Comparison of ENCODE assay signal across 8 mouse cellular contexts in the genomic region with DNA sequence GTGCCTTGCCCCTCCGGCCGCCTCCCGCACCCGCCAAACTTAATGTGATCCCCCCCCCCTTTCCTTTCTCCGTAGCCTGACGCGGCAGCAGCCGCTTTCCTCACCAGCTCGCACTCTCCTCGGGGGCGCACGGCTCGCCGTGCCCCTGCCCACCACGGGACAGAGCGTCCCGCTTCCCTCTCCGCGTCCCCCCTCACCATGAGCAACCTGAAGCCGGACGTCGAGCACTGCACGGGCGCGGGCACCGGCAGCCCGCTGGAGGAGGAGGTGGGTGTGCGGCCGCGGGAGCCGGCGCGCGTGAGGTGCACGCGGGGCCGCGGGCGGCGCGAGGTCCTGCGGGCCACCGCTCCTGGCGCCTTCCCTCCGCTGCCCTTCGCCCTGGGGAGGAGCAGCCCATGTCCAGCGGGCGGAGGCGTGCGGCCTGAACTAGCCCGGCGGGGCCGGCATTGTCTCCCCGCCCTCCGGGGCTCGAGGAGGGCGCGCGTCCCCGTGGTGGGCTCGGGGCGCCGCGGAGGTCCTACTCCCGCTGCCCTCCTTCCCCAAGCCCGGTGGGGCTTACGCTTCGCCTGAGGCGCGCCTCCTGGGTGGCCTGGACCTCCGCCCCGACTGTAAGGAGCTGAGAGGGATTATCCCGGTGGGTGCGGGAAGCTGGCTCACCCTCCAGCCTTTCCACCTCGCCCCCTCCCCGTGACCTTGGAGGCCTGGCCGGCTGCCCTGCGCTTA. TPM values are rescaled to one million over a fixed set of nuclear protein-coding genes. Genes with fewer than 3 reads are reported as not detected.
DNase-seq lines count a peak whose midpoint lies in the region; ATAC-seq and TF ChIP-seq lines count a peak whose summit lies in the region.

No protein-coding gene starts in this region.

- H3K4me1 ChIP-seq in intestine, postnatal 0 days (replicated peaks; ENCODE audit: control insufficient read depth, insufficient read depth, low read length) = 0 out of 2 replicates have a peak, but pooled peaks cover 3% of the 10 kb centered on the region
- H3K4me1 ChIP-seq in lung, adult 2 months (ENCODE audit: control insufficient read depth, insufficient read depth, low read length) = peaks cover 3% of the 10 kb centered on the region; the same call in 1 of the 2 replicates

- 2% methylated on average over 69 of the region's 78 CpGs for WGBS in intestine, postnatal 0 days
- WGBS in lung, adult 2 months = 3% methylated on average over 76 of the region's 78 CpGs

- no peak for TF ChIP-seq CTCF in intestine, postnatal 0 days (IDR thresholded peaks at IDR 0.05; ENCODE audit: low read depth)
- TF ChIP-seq CTCF in lung, adult 2 months (IDR thresholded peaks at IDR 0.05; ENCODE audit: insufficient read depth, low read length) = no peak

- H3K4me3 ChIP-seq in intestine, postnatal 0 days (ENCODE audit: low read depth, low read length) = peak overlapping the region; percentile 70
- peak overlapping the region; percentile 74 for H3K4me3 ChIP-seq in lung, adult 2 months (replicated peaks; ENCODE audit: extremely low read depth, low read depth, low read length)

- H3K4me2 ChIP-seq in intestine, postnatal 0 days (replicated peaks; ENCODE audit: low read depth) = peak overlapping the region; percentile 87

- peaks cover 26% of the 10 kb centered on the region; the same call in 1 of the 2 replicates for H3K27me3 ChIP-seq in intestine, postnatal 0 days (replicated peaks; ENCODE audit: control insufficient read depth, insufficient read depth, low read length)

- H3K9me3 ChIP-seq in intestine, postnatal 0 days (ENCODE audit: control insufficient read depth) = no peaks in the 10 kb centered on the region

- peak overlapping the region; percentile 22 for H3K27ac ChIP-seq in intestine, postnatal 0 days (ENCODE audit: low read depth, low read length)

- peak; percentile 14 to 31 for DNase-seq in lung, adult 18-20 months
- no peak for DNase-seq in lung, postnatal 25 days (ENCODE audit: low spot score)
- peak; percentile 64 for DNase-seq in adrenal gland, postnatal 25 days
- DNase-seq in gastrocnemius, postnatal 4 days (ENCODE audit: low spot score in 2 of 2) = peak; percentile 28 to 33
- peak; percentile 50 for DNase-seq in lung, adult 2 months
- peak; percentile 61 for DNase-seq in retina, embryonic 14.5 days (ENCODE audit: low spot score)
- DNase-seq in frontal cortex, adult 2 months (ENCODE audit: extremely low spot score in 1 of 2, low spot score in 1 of 2) = no peak

- peak overlapping the region; percentile 53 for H3K9ac ChIP-seq in intestine, postnatal 0 days (ENCODE audit: low read depth, low read length)

- no peak for TF ChIP-seq POLR2A in lung, adult 2 months (IDR thresholded peaks at IDR 0.05; ENCODE audit: borderline replicate concordance, extremely low read depth, low read depth, low read length)

- no peaks in the 10 kb centered on the region for H3K36me3 ChIP-seq in intestine, postnatal 0 days (ENCODE audit: control insufficient read depth, insufficient read depth)

- peak; percentile 51 for ATAC-seq in intestine, postnatal 0 days

RNA-seq across cellular contexts. Expression of a gene that starts 1.3 kb away (rescaled TPM):
- total RNA-seq in adrenal gland, postnatal 25 days (2021) = 51.5 and 63.3 TPM in 2 replicates
- total RNA-seq in gastrocnemius, postnatal 4 days (2021) = 1 to 10 TPM; 5.1 to 5.6 TPM
- 21.4 and 22.1 TPM in 2 replicates for polyA plus RNA-seq in intestine, postnatal 0 days (2015; fragmentation: Nextera tagmentation; extraction: Ambion mirVana)
- polyA plus RNA-seq in lung, adult 2 months (2012; rRNA removed) = 16.0 and 18.4 TPM in 2 replicates
- 7.5 and 8.3 TPM in 2 replicates for polyA plus RNA-seq in frontal cortex, adult 2 months (2012; rRNA removed)

RNA-seq across cellular contexts. Expression of a gene that starts 37.0 kb away (rescaled TPM):
- 90.9 and 131 TPM in 2 replicates for total RNA-seq in adrenal gland, postnatal 25 days (2021)
- total RNA-seq in gastrocnemius, postnatal 4 days (2021) = 100 to 1,000 TPM; 232 to 238 TPM
- 141 and 152 TPM in 2 replicates for polyA plus RNA-seq in intestine, postnatal 0 days (2015; fragmentation: Nextera tagmentation; extraction: Ambion mirVana)
- 242 and 274 TPM in 2 replicates for polyA plus RNA-seq in lung, adult 2 months (2012; rRNA removed)
- polyA plus RNA-seq in frontal cortex, adult 2 months (2012; rRNA removed) = 220 and 229 TPM in 2 replicates

RNA-seq across cellular contexts. Expression of a gene that starts 43.8 kb away (rescaled TPM):
- 1.1 and 1.6 TPM in 2 replicates for total RNA-seq in adrenal gland, postnatal 25 days (2021)
- total RNA-seq in gastrocnemius, postnatal 4 days (2021) = 1 to 10 TPM; 3.0 TPM
- polyA plus RNA-seq in intestine, postnatal 0 days (2015; fragmentation: Nextera tagmentation; extraction: Ambion mirVana) = 1.2 and 1.8 TPM in 2 replicates
- polyA plus RNA-seq in lung, adult 2 months (2012; rRNA removed) = 0.36 and 1.0 TPM in 2 replicates
- 0.24 and 0.36 TPM in 2 replicates for polyA plus RNA-seq in frontal cortex, adult 2 months (2012; rRNA removed)

RNA-seq across cellular contexts. Expression of a gene that starts 51.0 kb away (rescaled TPM):
- 58.2 and 64.5 TPM in 2 replicates for total RNA-seq in adrenal gland, postnatal 25 days (2021)
- 10 to 100 TPM; 23.6 to 26.0 TPM for total RNA-seq in gastrocnemius, postnatal 4 days (2021)
- polyA plus RNA-seq in intestine, postnatal 0 days (2015; fragmentation: Nextera tagmentation; extraction: Ambion mirVana) = 6.6 and 6.7 TPM in 2 replicates
- 31.6 and 36.7 TPM in 2 replicates for polyA plus RNA-seq in lung, adult 2 months (2012; rRNA removed)
- 17.0 and 17.9 TPM in 2 replicates for polyA plus RNA-seq in frontal cortex, adult 2 months (2012; rRNA removed)

Comparison
In these comparisons a context has a peak if more than half of its experiments do, and no peak if none do; other contexts are left out.
1. DNase-seq: peak in lung, adult 18-20 months (2 of 2), adrenal gland, postnatal 25 days (single experiment), gastrocnemius, postnatal 4 days (2 of 2), lung, adult 2 months (single experiment) and retina, embryonic 14.5 days (single experiment); none in lung, postnatal 25 days (single experiment) and frontal cortex, adult 2 months (0 of 2).